Mouse (Mus musculus): ENCODE results near the gene Itga10. TPM values are rescaled to one million over a fixed set of nuclear protein-coding genes. Genes with fewer than 3 reads are reported as not detected.
"Not testable (repeated sequence)": the region's sequence is repeated elsewhere in the genome, so short reads cannot be mapped to it uniquely, and the experiment has no call there.

Gene Itga10
- polyA plus RNA-seq, 1 experiment from 2014 or later = 0.86 TPM

GRCm38 (mm10) chr3:96647365-96647764 is 2.0 kb downstream of the Itga10 start:
- Histone ChIP-seq H3K9me3 (ENCODE audit: control insufficient read depth, low read length) (no peaks in the 10 kb centered on the region), H3K9ac (ENCODE audit: low read length) (no peak overlapping the region), H3K4me1 (ENCODE audit: control insufficient read depth, insufficient read depth, low read length) (no peaks in the 10 kb centered on the region), H3K4me2 (ENCODE audit: low read depth) (no peak overlapping the region), H3K4me3 (ENCODE audit: low read depth, low read length) (no peak overlapping the region), H3K27ac (ENCODE audit: low read depth, low read length) (no peak overlapping the region), H3K36me3 (ENCODE audit: control insufficient read depth, insufficient read depth, low read length) (0 out of 2 replicates have a peak, but pooled peaks cover 2% of the 10 kb centered on the region), H3K27me3 (ENCODE audit: control insufficient read depth, insufficient read depth, low read length) (no peaks in the 10 kb centered on the region)
- DNase-seq (ENCODE audit: low spot score) (no peak), ATAC-seq (ENCODE audit: insufficient read depth, low FRiP score, low TSS enrichment) (no peak)
- 76% methylated on average over 3 of the region's 3 CpGs for WGBS

GRCm38 (mm10) chr3:96660901-96661300 is 15.5 kb downstream of the Itga10 start:
- Histone ChIP-seq H3K27ac (ENCODE audit: low read depth, low read length) (no peak overlapping the region), H3K9me3 (ENCODE audit: control insufficient read depth, low read length) (no peaks in the 10 kb centered on the region), H3K36me3 (ENCODE audit: control insufficient read depth, insufficient read depth, low read length) (no peaks in the 10 kb centered on the region), H3K4me2 (ENCODE audit: low read depth) (no peak overlapping the region), H3K27me3 (ENCODE audit: control insufficient read depth, insufficient read depth, low read length) (no peaks in the 10 kb centered on the region), H3K4me3 (ENCODE audit: low read depth, low read length) (no peak overlapping the region), H3K4me1 (ENCODE audit: control insufficient read depth, insufficient read depth, low read length) (no peaks in the 10 kb centered on the region), H3K9ac (ENCODE audit: low read length) (no peak overlapping the region)
- DNase-seq (ENCODE audit: low spot score) (no peak), ATAC-seq (ENCODE audit: insufficient read depth, low FRiP score, low TSS enrichment) (no peak)
- WGBS = 96% methylated on average over 2 of the region's 2 CpGs

- Histone ChIP-seq H3K27me3 (ENCODE audit: control insufficient read depth, insufficient read depth, low read length) (no peaks in the 10 kb centered on the region), H3K4me2 (ENCODE audit: low read depth) (peak overlapping the region; percentile 45), H3K27ac (ENCODE audit: low read depth, low read length) (no peak overlapping the region), H3K9me3 (ENCODE audit: control insufficient read depth, low read length) (no peaks in the 10 kb centered on the region), H3K9ac (ENCODE audit: low read length) (no peak overlapping the region), H3K4me3 (ENCODE audit: low read depth, low read length) (no peak overlapping the region), H3K4me1 (ENCODE audit: control insufficient read depth, insufficient read depth, low read length) (no peaks in the 10 kb centered on the region), H3K36me3 (ENCODE audit: control insufficient read depth, insufficient read depth, low read length) (no peaks in the 10 kb centered on the region)
- WGBS = 49% methylated on average over 8 of the region's 8 CpGs
- DNase-seq (ENCODE audit: low spot score) (no peak), ATAC-seq (ENCODE audit: insufficient read depth, low FRiP score, low TSS enrichment) (no peak)
Measured at GRCm38 (mm10) chr3:96662731-96663316, 17.4 kb downstream of the Itga10 start.

GRCm38 (mm10) chr3:96663432-96664239 is 18.3 kb downstream of the Itga10 start:
- H3K9ac ChIP-seq (ENCODE audit: low read length) = no peak overlapping the region
- peak overlapping the region; percentile 45 for H3K4me2 ChIP-seq (ENCODE audit: low read depth)
- peak; percentile 88 for DNase-seq (ENCODE audit: low spot score)
- no peaks in the 10 kb centered on the region for H3K4me1 ChIP-seq (ENCODE audit: control insufficient read depth, insufficient read depth, low read length)
- peak; percentile 72; the same call in 1 of the 2 replicates for ATAC-seq (ENCODE audit: insufficient read depth, low FRiP score, low TSS enrichment)
- H3K27me3 ChIP-seq (ENCODE audit: control insufficient read depth, insufficient read depth, low read length) = no peaks in the 10 kb centered on the region
- no peak overlapping the region for H3K4me3 ChIP-seq (ENCODE audit: low read depth, low read length)
- no peak overlapping the region for H3K27ac ChIP-seq (ENCODE audit: low read depth, low read length)
- H3K36me3 ChIP-seq (ENCODE audit: control insufficient read depth, insufficient read depth, low read length) = no peaks in the 10 kb centered on the region
- WGBS = 7% methylated on average over 15 of the region's 18 CpGs
- H3K9me3 ChIP-seq (ENCODE audit: control insufficient read depth, low read length) = no peaks in the 10 kb centered on the region

- 90% methylated on average over 7 of the region's 7 CpGs for WGBS
- not testable (repeated sequence) for H3K27ac ChIP-seq (ENCODE audit: low read depth, low read length); H3K4me1 ChIP-seq (ENCODE audit: control insufficient read depth, insufficient read depth, low read length); H3K4me3 ChIP-seq (ENCODE audit: low read depth, low read length); ATAC-seq (ENCODE audit: insufficient read depth, low FRiP score, low TSS enrichment); H3K36me3 ChIP-seq (ENCODE audit: control insufficient read depth, insufficient read depth, low read length); H3K27me3 ChIP-seq (ENCODE audit: control insufficient read depth, insufficient read depth, low read length); H3K9ac ChIP-seq (ENCODE audit: low read length); H3K9me3 ChIP-seq (ENCODE audit: control insufficient read depth, low read length); DNase-seq (ENCODE audit: low spot score); H3K4me2 ChIP-seq (ENCODE audit: low read depth)
Measured at GRCm38 (mm10) chr3:96665732-96666363, 20.5 kb downstream of the Itga10 start.

GRCm38 (mm10) chr3:96666916-96667315 is 21.5 kb downstream of the Itga10 start:
- 92% methylated on average over 5 of the region's 5 CpGs for WGBS
- Histone ChIP-seq H3K9me3 (ENCODE audit: control insufficient read depth, low read length) (no peaks in the 10 kb centered on the region), H3K27me3 (ENCODE audit: control insufficient read depth, insufficient read depth, low read length) (no peaks in the 10 kb centered on the region; the same call in 1 of the 2 replicates), H3K27ac (ENCODE audit: low read depth, low read length) (no peak overlapping the region), H3K36me3 (ENCODE audit: control insufficient read depth, insufficient read depth, low read length) (no peaks in the 10 kb centered on the region), H3K4me2 (ENCODE audit: low read depth) (no peak overlapping the region), H3K4me1 (ENCODE audit: control insufficient read depth, insufficient read depth, low read length) (0 out of 2 replicates have a peak, but pooled peaks cover 2% of the 10 kb centered on the region), H3K9ac (ENCODE audit: low read length) (no peak overlapping the region), H3K4me3 (ENCODE audit: low read depth, low read length) (no peak overlapping the region)
- DNase-seq (ENCODE audit: low spot score) = no peak
- ATAC-seq (ENCODE audit: insufficient read depth, low FRiP score, low TSS enrichment) = no peak

- no peak overlapping the region for H3K9ac ChIP-seq (ENCODE audit: low read length)
- ATAC-seq (ENCODE audit: insufficient read depth, low FRiP score, low TSS enrichment) (no peak), DNase-seq (ENCODE audit: low spot score) (no peak)
- 42% methylated on average over 1 of the region's 1 CpGs for WGBS
- H3K27me3 ChIP-seq (ENCODE audit: control insufficient read depth, insufficient read depth, low read length) = no peaks in the 10 kb centered on the region; the same call in 1 of the 2 replicates
- no peaks in the 10 kb centered on the region for H3K36me3 ChIP-seq (ENCODE audit: control insufficient read depth, insufficient read depth, low read length)
- no peaks in the 10 kb centered on the region for H3K9me3 ChIP-seq (ENCODE audit: control insufficient read depth, low read length)
- no peak overlapping the region for H3K27ac ChIP-seq (ENCODE audit: low read depth, low read length)
- 0 out of 2 replicates have a peak, but pooled peaks cover 2% of the 10 kb centered on the region for H3K4me1 ChIP-seq (ENCODE audit: control insufficient read depth, insufficient read depth, low read length)
- H3K4me3 ChIP-seq (ENCODE audit: low read depth, low read length) = no peak overlapping the region
- H3K4me2 ChIP-seq (ENCODE audit: low read depth) = no peak overlapping the region
Measured at GRCm38 (mm10) chr3:96667316-96667715, 21.9 kb downstream of the Itga10 start.

- H3K4me3 ChIP-seq (ENCODE audit: low read depth, low read length) = no peak overlapping the region
- H3K9me3 ChIP-seq (ENCODE audit: control insufficient read depth, low read length) = no peaks in the 10 kb centered on the region
- H3K36me3 ChIP-seq (ENCODE audit: control insufficient read depth, insufficient read depth, low read length) = no peaks in the 10 kb centered on the region
- no peak overlapping the region for H3K9ac ChIP-seq (ENCODE audit: low read length)
- no peak overlapping the region for H3K27ac ChIP-seq (ENCODE audit: low read depth, low read length)
- DNase-seq (ENCODE audit: low spot score) (no peak), ATAC-seq (ENCODE audit: insufficient read depth, low FRiP score, low TSS enrichment) (no peak)
- no peaks in the 10 kb centered on the region; the same call in 1 of the 2 replicates for H3K27me3 ChIP-seq (ENCODE audit: control insufficient read depth, insufficient read depth, low read length)
- H3K4me2 ChIP-seq (ENCODE audit: low read depth) = no peak overlapping the region
- WGBS = 94% methylated on average over 5 of the region's 5 CpGs
- 0 out of 2 replicates have a peak, but pooled peaks cover 2% of the 10 kb centered on the region for H3K4me1 ChIP-seq (ENCODE audit: control insufficient read depth, insufficient read depth, low read length)
Measured at GRCm38 (mm10) chr3:96668424-96669067, 23.2 kb downstream of the Itga10 start.

All from neural tube, embryonic 11.5 days (tissue).